Mouse (Mus musculus): ENCODE results near the gene Lamc3.

DNA sequence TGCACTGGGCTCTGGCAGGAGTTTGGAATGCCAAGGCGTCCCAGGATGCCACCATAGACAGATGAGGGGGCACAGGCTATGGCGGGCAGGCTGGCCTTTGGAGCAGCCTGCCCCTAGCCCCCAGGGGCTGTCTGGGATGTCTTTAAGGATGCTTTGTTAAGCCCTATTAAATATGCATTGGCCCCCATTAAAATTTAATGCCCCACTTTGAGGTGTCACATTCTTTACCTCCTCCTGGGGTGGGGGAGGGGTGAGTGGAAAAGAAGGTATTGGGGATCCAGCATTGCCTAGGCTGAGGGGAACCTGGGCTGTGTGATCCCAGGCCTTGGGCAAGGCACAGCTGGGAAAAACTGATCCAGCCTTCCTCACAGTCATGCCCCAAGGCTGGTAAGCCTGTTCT is 21.3 kb upstream of the Lamc3 start:
- TF ChIP-seq CTCF (IDR thresholded peaks at IDR 0.05; ENCODE audit: extremely low read depth, insufficient read length, insufficient replicate concordance, low read depth, low read length) (no peak), POLR2A (IDR thresholded peaks at IDR 0.05; ENCODE audit: low read depth, low read length) (no peak)

Data from small intestine, adult 2 months (tissue).